ENCODE assay signal across 9 mouse cellular contexts in genomic region chrX:12467528-12468179, GRCm38 (mm10).
A peak's percentile ranks its signal among the peaks of the same experiment; 100 is the strongest.
DNase-seq lines count a peak whose midpoint lies in the region; ATAC-seq and TF ChIP-seq lines count a peak whose summit lies in the region.
"Had no signal": no experiment of that assay in that cellular context is flagged by ENCODE, and none has a peak within 500 bp of the region (broad histone marks: within the 10 kb centered on the region; RNA-seq: fewer than 3 reads in every experiment).

No protein-coding gene starts in this region.

- peak overlapping the region; percentile 69 for H3K27ac ChIP-seq in lung, embryonic 15.5 days
- H3K27ac ChIP-seq in embryonic facial prominence, embryonic 12.5 days: peak overlapping the region; percentile 54; the same call in 1 of the 2 replicates
- H3K27ac ChIP-seq in kidney, embryonic 15.5 days: peak overlapping the region; percentile 87
- peak overlapping the region; percentile 67 for H3K27ac ChIP-seq in neural tube, embryonic 11.5 days (ENCODE audit: low read depth, low read length)

- TF ChIP-seq POLR2A in lung, adult 2 months (IDR thresholded peaks at IDR 0.05; ENCODE audit: borderline replicate concordance, extremely low read depth, low read depth, low read length): no peak

- 37% methylated on average over 9 of the region's 10 CpGs for WGBS in lung, embryonic 15.5 days
- WGBS in lung, adult 2 months: 55% methylated on average over 10 of the region's 10 CpGs
- 27% methylated on average over 8 of the region's 10 CpGs for WGBS in embryonic facial prominence, embryonic 12.5 days
- WGBS in kidney, embryonic 15.5 days: 24% methylated on average over 10 of the region's 10 CpGs
- WGBS in neural tube, embryonic 11.5 days: 35% methylated on average over 10 of the region's 10 CpGs

- no peaks in the 10 kb centered on the region for H3K9me3 ChIP-seq in lung, embryonic 15.5 days
- no peaks in the 10 kb centered on the region for H3K9me3 ChIP-seq in embryonic facial prominence, embryonic 12.5 days
- no peaks in the 10 kb centered on the region for H3K9me3 ChIP-seq in kidney, embryonic 15.5 days (replicated peaks)
- no peaks in the 10 kb centered on the region for H3K9me3 ChIP-seq in neural tube, embryonic 11.5 days (ENCODE audit: control insufficient read depth, low read length)

- H3K36me3 ChIP-seq in lung, embryonic 15.5 days: no peaks in the 10 kb centered on the region
- H3K36me3 ChIP-seq in embryonic facial prominence, embryonic 12.5 days: no peaks in the 10 kb centered on the region
- no peaks in the 10 kb centered on the region for H3K36me3 ChIP-seq in kidney, embryonic 15.5 days
- no peaks in the 10 kb centered on the region for H3K36me3 ChIP-seq in neural tube, embryonic 11.5 days (ENCODE audit: control insufficient read depth, insufficient read depth, low read length)

- no peak for TF ChIP-seq CTCF in lung, adult 2 months (IDR thresholded peaks at IDR 0.05; ENCODE audit: insufficient read depth, low read length)

- H3K4me3 ChIP-seq in lung, embryonic 15.5 days: no peak overlapping the region
- no peak overlapping the region for H3K4me3 ChIP-seq in lung, adult 2 months (replicated peaks; ENCODE audit: extremely low read depth, low read depth, low read length)
- no peak overlapping the region for H3K4me3 ChIP-seq in embryonic facial prominence, embryonic 12.5 days
- H3K4me3 ChIP-seq in kidney, embryonic 15.5 days (replicated peaks): no peak overlapping the region
- H3K4me3 ChIP-seq in neural tube, embryonic 11.5 days (ENCODE audit: low read depth, low read length): no peak overlapping the region
- H3K4me3 ChIP-seq: erythroblast, embryonic 14.5 days had no signal

- H3K4me1 ChIP-seq in lung, embryonic 15.5 days: peaks cover 19% of the 10 kb centered on the region
- H3K4me1 ChIP-seq in lung, adult 2 months (ENCODE audit: control insufficient read depth, insufficient read depth, low read length): peaks cover 3% of the 10 kb centered on the region; the same call in 1 of the 2 replicates
- peaks cover 21% of the 10 kb centered on the region for H3K4me1 ChIP-seq in embryonic facial prominence, embryonic 12.5 days
- H3K4me1 ChIP-seq in kidney, embryonic 15.5 days: peaks cover 23% of the 10 kb centered on the region
- peaks cover 3% of the 10 kb centered on the region; the same call in 1 of the 2 replicates for H3K4me1 ChIP-seq in neural tube, embryonic 11.5 days (ENCODE audit: control insufficient read depth, insufficient read depth, low read length)

- no peak for DNase-seq in lung, adult 2 months
- peak; percentile 47 for DNase-seq in neural tube, embryonic 11.5 days (ENCODE audit: low spot score)
- DNase-seq in urinary bladder, adult 2 months (ENCODE audit: low spot score): no peak
- no peak for DNase-seq in cerebellum, adult 11 months

- H3K4me2 ChIP-seq in lung, embryonic 15.5 days: no peak overlapping the region; the same call in 1 of the 2 replicates
- H3K4me2 ChIP-seq in embryonic facial prominence, embryonic 12.5 days (replicated peaks): no peak overlapping the region
- peak overlapping the region; percentile 15 for H3K4me2 ChIP-seq in kidney, embryonic 15.5 days
- peak overlapping the region; percentile 14; the same call in 1 of the 2 replicates for H3K4me2 ChIP-seq in neural tube, embryonic 11.5 days (ENCODE audit: low read depth)

- H3K27me3 ChIP-seq in lung, embryonic 15.5 days: no peaks in the 10 kb centered on the region; the same call in 1 of the 2 replicates
- H3K27me3 ChIP-seq in embryonic facial prominence, embryonic 12.5 days: no peaks in the 10 kb centered on the region
- H3K27me3 ChIP-seq in kidney, embryonic 15.5 days: peaks cover 10% of the 10 kb centered on the region; the same call in 1 of the 2 replicates
- no peaks in the 10 kb centered on the region for H3K27me3 ChIP-seq in neural tube, embryonic 11.5 days (ENCODE audit: control insufficient read depth, insufficient read depth, low read length)

- peak; percentile 34; the same call in 1 of the 2 replicates for ATAC-seq in lung, embryonic 15.5 days (ENCODE audit: borderline replicate concordance, extremely low read depth, low FRiP score, low TSS enrichment)
- no peak for ATAC-seq in embryonic facial prominence, embryonic 12.5 days (ENCODE audit: insufficient number of reproducible peaks, insufficient read depth, low FRiP score, low TSS enrichment)
- ATAC-seq in kidney, embryonic 15.5 days (replicated peaks; ENCODE audit: low FRiP score): peak; percentile 55
- no peak for ATAC-seq in neural tube, embryonic 11.5 days (ENCODE audit: insufficient read depth, low FRiP score, low TSS enrichment)
- ATAC-seq in megakaryocyte-erythroid progenitor cell, adult 5-6 weeks (replicated peaks; ENCODE audit: low FRiP score, low TSS enrichment, poor library complexity, severe bottlenecking): no peak

- H3K9ac ChIP-seq in lung, embryonic 15.5 days: no peak overlapping the region
- H3K9ac ChIP-seq in embryonic facial prominence, embryonic 12.5 days: no peak overlapping the region
- H3K9ac ChIP-seq in kidney, embryonic 15.5 days: no peak overlapping the region
- 0 out of 2 replicates have a peak overlapping the region, but pooled peaks have one; percentile 14 for H3K9ac ChIP-seq in neural tube, embryonic 11.5 days (ENCODE audit: low read length)

Comparison
In these comparisons a context has a peak if more than half of its experiments do, and no peak if none do; other contexts are left out.
1. ATAC-seq: peak in lung, embryonic 15.5 days (single experiment) and kidney, embryonic 15.5 days (single experiment); none in embryonic facial prominence, embryonic 12.5 days (single experiment), neural tube, embryonic 11.5 days (single experiment) and megakaryocyte-erythroid progenitor cell, adult 5-6 weeks (single experiment).
2. H3K4me2 ChIP-seq: peak in kidney, embryonic 15.5 days (single experiment) and neural tube, embryonic 11.5 days (single experiment); none in lung, embryonic 15.5 days (single experiment) and embryonic facial prominence, embryonic 12.5 days (single experiment).
3. Peak in every context shown above with its lines, with median percentiles within 50 percentile points of each other: H3K27ac ChIP-seq.